Mouse (Mus musculus) forebrain, embryonic 11.5 days (tissue): ENCODE measurements at regions not wholly inside any gene's neighbourhood (a gene's known extent, or its start where the extent isn't known, plus 50 kb on each side); places are given as distances from the start of the nearest gene placed in this dataset.

ENCODE experiments used
- ATAC-seq: fragments of 200-750 bp; cut with Nextera tagmentation; replicated peaks from 2 replicates; pipeline ENCODE4 v1.8.0; 2017; ENCODE audit warnings: moderate TSS enrichment; ENCODE audit not compliant: low FRiP score
- DNase-seq: peaks from one replicate; pipeline ENCODE4 v3.0.0-alpha.2; 2017; ENCODE audit warnings: low spot score
- H3K27ac ChIP-seq: fragments of 300-500 bp; sonication (generic); 2 replicates; pipeline ENCODE4 v1.5.1; 2014; ENCODE audit warnings: low read depth, low read length
- H3K27me3 ChIP-seq: fragments of 300-500 bp; sonication (generic); 2 replicates; pipeline ENCODE4 v1.6.1; 2014; ENCODE audit warnings: mild to moderate bottlenecking, low read length, mixed read lengths; ENCODE audit not compliant: control insufficient read depth, insufficient read depth
- H3K36me3 ChIP-seq: fragments of 300-500 bp; sonication (generic); 2 replicates; pipeline ENCODE4 v1.6.1; 2014; ENCODE audit warnings: mild to moderate bottlenecking, low read length, moderate library complexity, mixed read lengths; ENCODE audit not compliant: control insufficient read depth, insufficient read depth
- H3K4me1 ChIP-seq: fragments of 300-500 bp; sonication (generic); replicated peaks from 2 replicates; pipeline ENCODE4 v1.6.1; 2014; ENCODE audit warnings: low read length, mixed read lengths; ENCODE audit not compliant: control insufficient read depth, insufficient read depth
- H3K4me2 ChIP-seq: fragments of 300-500 bp; sonication (generic); 2 replicates; pipeline ENCODE4 v1.6.1; 2014; ENCODE audit warnings: low read depth, mild to moderate bottlenecking, low read length, moderate library complexity, mixed read lengths; ENCODE audit not compliant: severe bottlenecking
- H3K4me3 ChIP-seq: fragments of 300-500 bp; sonication (generic); 2 replicates; pipeline ENCODE4 v1.5.1; 2014; ENCODE audit warnings: low read depth, low read length
- H3K9ac ChIP-seq: fragments of 300-500 bp; sonication (generic); 2 replicates; pipeline ENCODE4 v1.6.1; 2014; ENCODE audit warnings: low read length
- H3K9me3 ChIP-seq: fragments of 300-500 bp; sonication (generic); 2 replicates; pipeline ENCODE4 v1.6.1; 2016; ENCODE audit warnings: low read length, mixed read lengths; ENCODE audit not compliant: control insufficient read depth
- WGBS: fragments of 180-500 bp; shearing (Covaris S2); extraction: QIAGEN DNeasy Blood & Tissue Kit; methylation state at CpG from one replicate; pipeline ENCODE4 v1.1.7; 2014; 5-methylcytosine and 5-hydroxymethylcytosine counted together

GRCm38 (mm10) chr4:72688842-72689241 is 163.6 kb downstream of the Aldoart1 start:
- DNase-seq, result no peak
- H3K27ac ChIP-seq, result no peak overlapping the region
- H3K4me2 ChIP-seq, result no peak overlapping the region
- H3K4me1 ChIP-seq, result no peaks in the 10 kb centered on the region
- H3K36me3 ChIP-seq, result no peaks in the 10 kb centered on the region
- 91% methylated on average over 4 of the region's 4 CpGs for WGBS
- no peak overlapping the region for H3K4me3 ChIP-seq
- H3K9ac ChIP-seq, result no peak overlapping the region
- H3K27me3 ChIP-seq, result no peaks in the 10 kb centered on the region
- no peak for ATAC-seq
- H3K9me3 ChIP-seq, result no peaks in the 10 kb centered on the region

DNA sequence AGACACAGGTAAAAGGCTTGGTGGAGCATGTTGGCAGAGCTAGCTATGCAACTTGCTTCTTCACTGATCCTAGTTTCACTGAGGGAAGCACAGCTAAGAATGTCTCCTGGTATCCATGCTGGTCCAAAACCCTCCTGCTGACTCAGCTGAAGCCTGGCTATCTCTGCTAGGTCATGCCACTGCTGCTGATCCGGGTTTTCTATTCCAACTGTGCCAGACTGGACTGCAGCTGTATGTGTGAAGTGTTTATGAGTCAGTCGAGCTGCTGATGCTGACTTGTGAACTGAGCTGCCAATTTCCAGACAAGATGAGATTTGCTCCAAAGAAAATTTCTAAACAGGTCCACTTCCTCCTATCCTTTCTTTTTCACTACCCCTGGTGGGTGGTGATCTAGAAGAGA is 178.4 kb downstream of the Aldoart1 start:
- WGBS, result 83% methylated on average over 2 of the region's 2 CpGs
- Histone ChIP-seq H3K4me1 (no peaks in the 10 kb centered on the region), H3K27me3 (no peaks in the 10 kb centered on the region), H3K9ac (no peak overlapping the region), H3K36me3 (no peaks in the 10 kb centered on the region), H3K27ac (no peak overlapping the region), H3K4me2 (no peak overlapping the region), H3K4me3 (no peak overlapping the region), H3K9me3 (no peaks in the 10 kb centered on the region)
- ATAC-seq (no peak), DNase-seq (no peak)

DNA sequence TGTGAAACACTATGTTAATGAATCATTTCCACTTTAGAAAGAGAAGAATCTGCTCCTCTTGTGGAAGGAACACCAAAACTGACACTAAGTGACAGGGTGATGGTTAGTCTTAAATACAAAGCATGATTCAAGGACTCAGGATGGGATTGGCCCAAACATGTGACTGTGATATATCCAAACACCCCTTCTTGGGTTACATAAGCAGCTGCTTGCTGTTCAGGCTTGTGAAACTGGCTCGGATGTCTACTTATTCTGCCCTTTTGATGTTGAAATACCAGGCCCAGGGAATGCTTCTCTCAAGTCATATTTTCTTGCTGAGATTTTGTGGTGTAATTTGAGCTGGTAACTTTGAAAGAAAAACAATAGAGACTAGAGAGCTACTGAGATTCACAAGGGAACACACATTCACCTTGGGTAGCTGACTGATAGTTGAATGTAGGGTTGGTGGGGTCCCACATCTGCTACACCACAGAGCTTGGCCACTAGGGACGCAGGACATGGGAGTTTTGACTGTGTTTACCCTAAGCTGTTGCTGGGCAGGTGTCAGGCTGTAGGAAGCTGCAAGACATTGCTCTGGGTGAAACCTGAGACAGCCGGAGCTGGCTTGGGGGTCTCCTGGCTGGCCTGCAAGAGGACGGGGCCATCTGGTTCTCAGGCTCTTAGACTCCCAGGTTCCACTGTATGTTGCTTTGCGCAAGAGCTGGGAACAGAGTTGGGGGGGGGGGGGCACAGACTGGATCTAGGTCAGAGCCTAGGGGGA is 180.6 kb downstream of the Aldoart1 start:
- 84% methylated on average over 5 of the region's 5 CpGs for WGBS
- H3K36me3 ChIP-seq, result no peaks in the 10 kb centered on the region
- H3K4me3 ChIP-seq, result no peak overlapping the region
- H3K27ac ChIP-seq, result no peak overlapping the region
- H3K27me3 ChIP-seq, result no peaks in the 10 kb centered on the region
- ATAC-seq (no peak), DNase-seq (no peak)
- no peaks in the 10 kb centered on the region for H3K9me3 ChIP-seq
- H3K4me1 ChIP-seq, result no peaks in the 10 kb centered on the region
- H3K9ac ChIP-seq, result no peak overlapping the region
- H3K4me2 ChIP-seq, result no peak overlapping the region

- H3K9me3 ChIP-seq, result no peaks in the 10 kb centered on the region
- no peaks in the 10 kb centered on the region for H3K4me1 ChIP-seq
- ATAC-seq, result no peak
- no peak for DNase-seq
- H3K27me3 ChIP-seq, result no peaks in the 10 kb centered on the region
- no peak overlapping the region for H3K4me2 ChIP-seq
- no peak overlapping the region for H3K9ac ChIP-seq
- H3K27ac ChIP-seq, result no peak overlapping the region
- H3K4me3 ChIP-seq, result no peak overlapping the region
- H3K36me3 ChIP-seq, result no peaks in the 10 kb centered on the region
- WGBS, result 87% methylated on average over 5 of the region's 5 CpGs
Measured at GRCm38 (mm10) chr4:72669827-72670494, 182.5 kb downstream of the Aldoart1 start.

GRCm38 (mm10) chr4:72664379-72664778 is 188.1 kb downstream of the Aldoart1 start:
- no peak for ATAC-seq
- no peak overlapping the region for H3K9ac ChIP-seq
- H3K4me3 ChIP-seq, result no peak overlapping the region
- H3K36me3 ChIP-seq, result no peaks in the 10 kb centered on the region
- H3K4me2 ChIP-seq, result no peak overlapping the region
- H3K27me3 ChIP-seq, result no peaks in the 10 kb centered on the region
- DNase-seq, result no peak
- H3K27ac ChIP-seq, result no peak overlapping the region
- H3K4me1 ChIP-seq, result no peaks in the 10 kb centered on the region
- H3K9me3 ChIP-seq, result no peaks in the 10 kb centered on the region

- Histone ChIP-seq H3K4me3 (no peak overlapping the region), H3K27ac (no peak overlapping the region), H3K9me3 (no peaks in the 10 kb centered on the region), H3K27me3 (no peaks in the 10 kb centered on the region), H3K36me3 (no peaks in the 10 kb centered on the region), H3K4me2 (no peak overlapping the region), H3K9ac (no peak overlapping the region), H3K4me1 (no peaks in the 10 kb centered on the region)
- ATAC-seq (no peak), DNase-seq (no peak)
Measured at GRCm38 (mm10) chr4:72662477-72662876, 190.0 kb downstream of the Aldoart1 start.

- Histone ChIP-seq H3K27me3 (no peaks in the 10 kb centered on the region), H3K4me1 (no peaks in the 10 kb centered on the region), H3K36me3 (no peaks in the 10 kb centered on the region), H3K9me3 (no peaks in the 10 kb centered on the region), H3K9ac (no peak overlapping the region), H3K4me2 (no peak overlapping the region), H3K27ac (no peak overlapping the region), H3K4me3 (no peak overlapping the region)
- DNase-seq, result no peak
- ATAC-seq, result no peak
- 86% methylated on average over 1 of the region's 1 CpGs for WGBS
Measured at GRCm38 (mm10) chr4:72656206-72656605, 196.2 kb downstream of the Aldoart1 start.

- Histone ChIP-seq H3K4me1 (no peaks in the 10 kb centered on the region), H3K9me3 (no peaks in the 10 kb centered on the region), H3K4me2 (no peak overlapping the region), H3K27me3 (no peaks in the 10 kb centered on the region), H3K36me3 (no peaks in the 10 kb centered on the region), H3K4me3 (no peak overlapping the region), H3K9ac (no peak overlapping the region), H3K27ac (no peak overlapping the region)
- ATAC-seq (no peak), DNase-seq (no peak)
- 79% methylated on average over 1 of the region's 1 CpGs for WGBS
Measured at GRCm38 (mm10) chr4:72647130-72647529, 205.3 kb downstream of the Aldoart1 start.

DNA sequence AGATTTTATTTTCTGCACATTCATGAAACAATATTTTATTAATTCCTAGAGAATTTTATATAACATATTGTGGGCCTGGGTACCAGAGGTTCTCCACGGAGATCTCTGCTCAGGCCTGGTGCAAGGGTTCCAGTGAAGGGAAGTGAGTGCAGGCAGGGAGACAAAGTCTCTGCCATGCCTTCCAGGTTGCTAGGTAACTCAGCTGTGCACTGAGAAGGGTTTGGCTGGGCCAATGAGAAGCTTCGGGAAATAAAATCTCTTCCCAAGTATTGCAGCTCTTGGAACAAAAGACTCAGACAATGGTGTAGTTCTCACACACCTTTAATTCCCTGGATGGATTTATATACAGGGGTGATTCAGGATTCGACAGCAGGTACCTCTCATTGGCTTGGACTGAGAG is 223.0 kb downstream of the Aldoart1 start:
- WGBS, result 32% methylated on average over 3 of the region's 3 CpGs
- Histone ChIP-seq H3K4me3 (no peak overlapping the region), H3K9me3 (no peaks in the 10 kb centered on the region), H3K4me2 (no peak overlapping the region), H3K27me3 (no peaks in the 10 kb centered on the region), H3K27ac (no peak overlapping the region), H3K4me1 (no peaks in the 10 kb centered on the region), H3K9ac (no peak overlapping the region), H3K36me3 (no peaks in the 10 kb centered on the region)
- ATAC-seq (peak; percentile 56; the same call in 1 of the 2 replicates), DNase-seq (no peak)
